Mouse (Mus musculus) gastrocnemius, adult 2 months (tissue): Measurements from ENCODE around the gene Cox6a1. TPM values are rescaled to one million over a fixed set of nuclear protein-coding genes. Genes with fewer than 3 reads are reported as not detected.
"Not testable (repeated sequence)": the region's sequence is repeated elsewhere in the genome, so short reads cannot be mapped to it uniquely, and the experiment has no call there.

Experiments used
- DNase-seq: peaks from one replicate; pipeline ENCODE4 v3.0.0; 2022
- H3K27ac ChIP-seq: fragments of 200-600 bp; 2 replicates; pipeline ENCODE4 v1.8.1; 2022; ENCODE audit warnings: mild to moderate bottlenecking
- H3K4me3 ChIP-seq: fragments of 200-600 bp; 2 replicates; pipeline ENCODE4 v1.8.1; 2022; ENCODE audit warnings: mild to moderate bottlenecking, moderate library complexity
- CTCF ChIP-seq: fragments of 200-600 bp; IDR thresholded peaks from 2 replicates; pipeline ENCODE4 v1.8.1; 2022; ENCODE audit warnings: antibody characterized with exemption, mild to moderate bottlenecking, moderate library complexity
- intact Hi-C: fragments of 180-260 bp; cut with DNase I; formaldehyde crosslinking; loops from one replicate; pipeline ENCODE4 v1.15.1; 2025
- long read RNA-seq, 2 experiments: library from polyadenylated mRNA; stranded (forward); transcript quantifications; one replicate each; pipeline ENCODE4 v2.0.0; 2021
- total RNA-seq, 2 experiments: library from RNA; stranded (reverse); gene quantifications; 2 replicates each; pipeline ENCODE4 v1.2.3; 2021

Gene Cox6a1
- total RNA-seq, result 10 to 100 TPM; 38.7 to 60.9 TPM
- long read RNA-seq, experiment 1, transcript Cox6a1-201 (3 exons, 571 nt), result major isoform, 48 of 51 reads
- long read RNA-seq, experiment 1, partial matches to known transcripts, result 0 of 51 reads
- long read RNA-seq, experiment 1, other reads (novel, unspliced or antisense), result 0 of 51 reads
- long read RNA-seq, experiment 2, transcript Cox6a1-201 (3 exons, 571 nt), result major isoform, 58 of 62 reads
- long read RNA-seq, experiment 2, partial matches to known transcripts, result 0 of 62 reads
- long read RNA-seq, experiment 2, other reads (novel, unspliced or antisense), result 2 of 62 reads

DNA sequence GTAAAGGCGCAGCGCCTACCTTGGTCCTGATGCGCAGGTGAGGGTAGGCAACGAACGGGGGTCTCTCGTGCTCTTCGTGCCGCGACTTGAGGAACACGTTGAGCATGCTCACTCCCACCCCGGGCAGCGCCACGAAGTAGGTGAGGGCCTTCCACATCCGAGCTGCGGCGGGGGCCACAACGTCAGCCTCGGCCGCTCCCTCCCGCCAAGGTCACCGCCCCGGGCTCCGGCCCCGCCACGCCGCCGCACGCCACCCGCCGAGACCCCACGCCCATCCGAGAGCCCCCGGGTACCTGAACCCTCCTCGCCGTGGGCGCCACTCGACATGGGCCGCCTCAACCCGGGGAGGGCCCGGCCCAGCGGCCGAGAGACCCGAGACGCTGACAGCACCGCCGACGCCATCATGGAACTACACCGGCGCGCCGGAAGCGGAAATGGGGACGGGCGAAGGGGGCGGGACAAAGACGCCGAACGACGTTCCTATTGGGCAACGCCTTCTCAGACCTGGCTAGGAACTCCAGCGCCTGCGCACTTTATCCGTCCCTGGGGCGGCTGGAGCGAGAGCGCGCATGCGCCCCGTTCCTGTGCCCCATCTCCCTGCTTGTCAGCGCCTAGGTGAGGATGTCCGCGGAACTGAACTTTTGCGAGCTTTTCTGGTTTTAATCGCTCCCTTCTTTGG is at the start of gene Cox6a1:
TSS of gene Cox6a1 (minus strand) at position 436 of the 679 bp plus-strand sequence.
- intact Hi-C loops, result loop anchor here (2.0 to 5.0 kb wide), 2 partner anchors 48 to 161 kb away; partner anchors contain the start of gene Dynll1
- peak within 1 kb of the TSS; percentile 98 for H3K27ac ChIP-seq
- DNase-seq, result peak; percentile 99
- H3K4me3 ChIP-seq, result peak within 1 kb of the TSS; percentile 96
- peak; percentile 9; the same call in 1 of the 2 replicates for TF ChIP-seq CTCF

DNA sequence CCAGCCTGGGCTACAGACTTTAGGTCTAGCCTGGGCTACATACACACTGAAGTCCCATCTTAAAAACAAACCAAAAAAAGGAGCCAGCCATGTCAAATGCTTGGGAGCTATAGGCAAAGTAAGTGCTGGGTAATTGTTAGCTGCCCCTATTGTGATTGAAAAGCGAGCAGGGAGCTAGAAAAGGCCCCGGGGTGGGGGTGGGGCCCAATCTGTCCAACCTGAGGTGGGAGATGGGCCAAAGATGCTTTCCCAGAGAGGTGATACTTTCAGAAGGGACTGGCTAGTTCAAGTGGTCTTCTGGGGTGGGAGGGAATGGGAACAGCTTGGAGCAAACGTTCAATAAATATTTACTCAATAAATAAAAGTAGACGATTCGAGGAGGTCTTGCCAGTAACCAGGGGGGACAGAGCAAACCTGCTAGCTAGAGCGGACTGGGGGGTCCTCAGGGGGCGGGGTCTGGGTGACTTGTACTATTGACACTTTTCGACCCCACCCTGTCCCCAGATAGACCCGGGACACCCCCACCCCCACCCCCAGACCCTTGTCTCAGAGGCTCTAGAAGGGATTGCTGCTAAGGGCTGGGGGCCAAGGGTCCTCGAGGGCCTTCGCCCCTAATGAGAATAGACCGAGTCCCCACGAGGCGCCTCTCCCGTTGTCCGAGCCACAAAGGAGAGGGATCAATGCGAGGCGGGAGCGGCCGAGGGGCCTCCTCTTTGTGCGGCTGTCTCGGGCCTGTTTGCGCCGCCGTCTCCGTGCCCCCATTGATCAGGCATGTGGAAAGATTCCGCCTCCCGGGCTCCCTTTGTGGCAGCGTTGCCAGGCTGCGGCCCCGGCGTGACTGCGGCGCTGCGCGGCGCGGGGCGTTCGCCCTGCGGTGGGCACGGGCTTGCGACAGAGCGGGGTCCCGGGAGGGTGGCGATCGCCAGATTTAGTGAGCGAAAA is 49.3 kb upstream of the Cox6a1 start:
- TF ChIP-seq CTCF, result no peak
- DNase-seq, result no peak
- H3K27ac ChIP-seq, result no peak overlapping the region
- peak overlapping the region; percentile 57 for H3K4me3 ChIP-seq
- intact Hi-C loops, result no loop called here

DNA sequence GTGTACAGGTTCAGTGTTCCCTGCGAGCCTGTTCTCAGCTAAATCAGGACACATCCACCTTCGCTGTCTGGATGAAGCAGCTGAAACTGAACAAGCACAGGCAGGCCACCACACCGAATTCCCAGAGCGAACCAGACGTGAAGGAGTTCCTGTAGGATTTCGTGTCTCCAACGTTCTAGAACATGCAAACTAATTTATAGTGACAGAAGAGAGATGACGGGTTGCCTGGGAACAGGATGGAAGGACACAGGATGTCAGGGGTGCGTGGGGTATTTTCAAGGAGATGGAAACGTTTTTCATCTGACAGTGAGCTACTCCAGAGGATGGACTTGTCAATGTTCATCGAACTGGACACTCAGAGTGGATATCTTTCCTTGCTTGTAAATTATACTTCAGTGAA is 47.9 kb upstream of the Cox6a1 start:
- TF ChIP-seq CTCF, result no peak
- Histone ChIP-seq H3K27ac (no peak overlapping the region), H3K4me3 (no peak overlapping the region)
- no peak for DNase-seq
- intact Hi-C loops, result no loop called here

DNA sequence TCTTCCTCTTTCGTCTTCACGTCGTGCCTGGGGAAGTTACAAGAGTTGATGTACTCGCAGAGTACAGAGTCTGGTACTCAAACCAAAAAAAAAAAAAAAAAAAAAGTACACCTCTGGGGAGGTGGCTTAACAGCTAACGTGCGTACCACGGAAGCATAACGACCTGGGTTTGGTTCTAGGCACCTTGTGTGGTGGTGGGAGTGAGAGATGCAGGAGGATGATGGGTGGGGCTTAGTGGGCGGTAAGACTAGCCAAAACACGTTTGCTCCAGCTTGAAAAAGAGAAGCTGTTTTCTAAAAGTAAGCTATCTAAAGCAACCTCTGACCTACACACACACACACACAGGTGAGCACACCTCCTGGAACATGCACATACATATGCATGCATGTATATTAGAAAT is 46.1 kb upstream of the Cox6a1 start:
- intact Hi-C loops, result no loop called here
- no peak for DNase-seq
- H3K27ac ChIP-seq, result no peak overlapping the region
- H3K4me3 ChIP-seq, result no peak overlapping the region
- no peak for TF ChIP-seq CTCF

DNA sequence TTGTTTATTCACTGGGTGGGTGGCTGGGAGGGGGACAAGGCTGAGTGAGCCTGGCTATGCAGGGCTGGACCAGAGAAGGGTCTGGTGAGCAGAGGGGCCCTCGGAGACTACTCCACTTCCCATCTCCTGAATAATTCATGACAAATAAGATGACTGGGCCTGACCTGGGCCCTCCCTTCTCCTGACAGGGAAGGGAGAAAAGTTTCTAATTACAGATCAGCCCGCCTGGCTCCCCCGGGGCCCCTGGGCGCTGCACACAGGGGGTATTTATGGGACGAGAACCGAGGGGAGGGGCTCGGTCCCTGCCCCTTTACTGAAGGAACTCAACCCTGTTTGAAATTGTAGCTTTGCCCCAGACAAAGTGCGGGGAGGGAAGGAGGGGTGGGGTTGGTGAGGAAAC is 45.4 kb upstream of the Cox6a1 start:
- H3K27ac ChIP-seq, result no peak overlapping the region
- H3K4me3 ChIP-seq, result no peak overlapping the region
- no peak for TF ChIP-seq CTCF
- DNase-seq, result no peak
- intact Hi-C loops, result no loop called here

DNA sequence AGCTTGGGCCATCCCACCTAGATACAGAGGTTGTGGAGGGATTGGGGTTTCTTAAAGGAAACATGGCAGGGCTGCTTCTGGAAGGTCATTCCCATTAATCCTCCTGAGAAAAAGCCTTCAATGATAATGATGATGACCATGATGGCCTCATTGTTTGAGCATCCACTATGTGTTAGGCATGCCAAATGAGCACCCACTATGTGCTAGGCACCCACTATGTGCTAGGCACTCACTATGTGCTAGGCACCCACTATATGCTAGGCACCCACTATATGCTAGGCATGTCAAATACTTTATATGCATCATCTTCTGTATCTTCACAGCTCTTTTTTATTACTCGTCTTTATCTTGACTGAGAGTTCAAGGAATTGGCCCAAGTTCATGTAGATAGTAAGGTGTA is 44.2 kb upstream of the Cox6a1 start:
- no peak overlapping the region for H3K27ac ChIP-seq
- H3K4me3 ChIP-seq, result no peak overlapping the region
- no peak for DNase-seq
- intact Hi-C loops, result no loop called here
- no peak for TF ChIP-seq CTCF

DNA sequence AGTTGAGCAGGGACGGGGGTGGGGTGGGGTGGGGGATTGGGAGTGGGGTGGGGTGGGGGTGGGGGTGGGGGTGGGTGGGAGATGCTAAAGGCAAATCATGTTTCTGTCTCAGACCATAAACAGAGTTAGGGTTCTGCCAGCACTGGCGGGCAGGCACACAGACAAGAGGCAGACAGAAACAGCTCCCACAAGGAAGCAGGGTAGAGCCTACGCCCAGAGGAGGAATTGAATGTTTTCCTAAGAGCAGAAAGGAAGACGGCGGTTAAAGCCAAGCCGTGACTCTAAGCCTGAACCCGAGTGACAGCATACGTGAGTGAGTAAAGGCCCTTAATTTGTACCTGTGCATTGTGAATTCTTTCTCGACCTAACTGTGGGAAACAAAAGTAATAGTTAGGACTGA is 43.2 kb upstream of the Cox6a1 start:
- no peak overlapping the region for H3K4me3 ChIP-seq
- TF ChIP-seq CTCF, result no peak
- H3K27ac ChIP-seq, result no peak overlapping the region
- intact Hi-C loops, result no loop called here
- DNase-seq, result no peak

DNA sequence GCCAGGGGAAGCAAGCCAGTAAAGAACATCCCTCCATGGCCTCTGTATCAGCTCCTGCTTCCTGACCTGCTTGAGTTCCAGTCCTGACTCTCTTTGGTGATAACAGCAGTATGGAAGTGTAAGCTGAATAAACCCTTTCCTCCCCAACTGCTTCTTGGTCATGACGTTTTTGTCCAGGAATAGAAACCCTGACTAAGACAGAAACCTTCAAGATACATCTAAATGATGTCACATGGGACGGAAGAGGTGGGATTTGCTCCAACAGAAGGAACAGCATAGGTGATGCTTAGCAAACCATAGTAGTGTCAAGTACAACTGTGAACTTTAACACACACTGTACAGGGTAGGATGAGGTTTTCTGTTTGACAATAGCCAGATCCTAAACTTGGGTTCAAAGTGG is 30.1 kb upstream of the Cox6a1 start:
- DNase-seq, H3K27ac ChIP-seq, H3K4me3 ChIP-seq, intact Hi-C loops: not testable (repeated sequence)

DNA sequence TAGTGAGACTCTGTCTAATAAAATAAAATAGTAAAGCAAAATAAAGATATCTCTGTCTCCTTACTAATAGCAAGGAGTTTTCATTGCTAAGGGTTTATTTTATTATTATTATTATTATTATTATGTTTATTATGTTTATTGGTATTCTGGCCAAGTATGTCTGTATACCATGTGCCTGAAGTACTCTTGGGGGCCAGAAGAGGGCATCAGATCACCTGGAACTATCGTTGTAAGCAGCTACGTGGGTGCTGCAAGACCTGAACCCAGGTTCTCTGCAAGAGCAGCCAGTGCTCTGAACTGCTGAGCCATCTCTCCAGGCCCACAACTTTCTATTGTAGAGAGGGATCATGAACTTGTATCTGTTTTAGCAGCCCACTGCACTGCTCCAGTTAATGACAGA is 26.7 kb upstream of the Cox6a1 start:
- Histone ChIP-seq H3K4me3 (no peak overlapping the region), H3K27ac (no peak overlapping the region)
- intact Hi-C loops, result no loop called here
- TF ChIP-seq CTCF, result no peak
- no peak for DNase-seq

DNA sequence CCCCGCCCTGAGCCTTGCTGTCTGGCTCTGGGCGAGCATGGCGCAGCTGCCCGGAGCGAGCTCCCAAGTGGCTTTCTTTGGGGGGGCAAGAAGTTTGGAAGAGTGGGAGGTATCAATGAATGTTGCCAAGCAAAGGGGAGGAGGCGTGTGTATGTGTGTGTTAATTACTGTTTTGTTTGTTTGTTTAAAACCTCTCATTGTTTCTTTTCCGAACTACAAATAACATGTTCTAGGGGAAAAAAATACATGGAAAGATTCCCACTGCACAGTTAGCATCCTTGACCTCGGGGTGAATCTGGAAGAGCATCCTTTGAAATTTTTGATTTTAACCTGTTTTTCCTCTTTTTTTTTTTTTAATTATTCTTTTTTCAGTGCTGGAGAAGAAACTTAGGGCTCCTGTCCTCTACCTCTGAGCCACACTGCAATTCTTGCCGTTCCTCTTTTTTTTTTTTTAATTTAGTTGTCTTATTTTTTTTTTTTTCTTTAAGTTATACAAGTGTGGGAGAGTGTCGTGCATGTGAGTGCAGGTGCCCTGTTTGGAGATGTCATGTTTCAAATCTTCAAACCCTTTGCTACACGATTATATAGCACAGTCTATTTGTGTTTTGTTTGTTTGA is 25.5 kb upstream of the Cox6a1 start:
- TF ChIP-seq CTCF, result no peak
- no peak overlapping the region for H3K4me3 ChIP-seq
- no peak for DNase-seq
- intact Hi-C loops, result no loop called here
- H3K27ac ChIP-seq, result no peak overlapping the region

DNA sequence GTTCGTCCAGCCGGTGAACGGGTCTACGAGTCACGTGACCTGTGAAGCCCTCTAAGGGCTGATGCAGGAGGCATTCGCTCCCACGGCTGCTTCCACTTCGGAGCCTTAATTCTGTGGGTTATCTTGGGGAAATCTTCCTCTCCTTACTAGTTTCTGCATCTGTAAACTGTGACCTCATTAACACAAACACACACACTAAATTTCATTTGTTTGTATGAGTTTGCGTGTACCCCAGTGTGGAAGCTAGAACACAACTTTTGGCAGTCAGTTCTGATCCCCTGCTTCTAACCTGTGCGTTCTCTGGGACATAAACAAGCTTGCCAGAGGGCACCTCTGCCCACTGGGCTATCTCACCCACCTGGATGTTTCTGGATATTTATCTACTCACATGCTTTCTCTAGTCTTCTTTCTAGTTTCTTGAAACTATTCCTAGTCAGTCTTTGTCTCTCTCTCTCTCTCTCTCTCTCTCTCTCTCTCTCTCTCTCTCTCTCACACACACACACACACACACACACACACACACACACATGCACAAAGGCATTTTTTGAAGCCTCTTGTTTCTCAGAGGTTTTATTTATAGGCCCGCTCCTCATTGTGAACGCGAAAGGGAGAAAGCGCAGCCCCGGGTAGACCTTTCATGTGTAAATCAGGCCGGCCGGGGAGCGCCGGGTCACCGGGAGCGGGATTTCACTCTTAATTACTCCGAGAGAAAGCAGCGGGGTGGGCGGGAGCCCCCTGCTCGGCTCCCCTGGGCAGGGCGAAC is 24.8 kb upstream of the Cox6a1 start:
- H3K4me3 ChIP-seq, result no peak overlapping the region
- DNase-seq, result no peak
- intact Hi-C loops, result no loop called here
- TF ChIP-seq CTCF, result no peak
- no peak overlapping the region for H3K27ac ChIP-seq

DNA sequence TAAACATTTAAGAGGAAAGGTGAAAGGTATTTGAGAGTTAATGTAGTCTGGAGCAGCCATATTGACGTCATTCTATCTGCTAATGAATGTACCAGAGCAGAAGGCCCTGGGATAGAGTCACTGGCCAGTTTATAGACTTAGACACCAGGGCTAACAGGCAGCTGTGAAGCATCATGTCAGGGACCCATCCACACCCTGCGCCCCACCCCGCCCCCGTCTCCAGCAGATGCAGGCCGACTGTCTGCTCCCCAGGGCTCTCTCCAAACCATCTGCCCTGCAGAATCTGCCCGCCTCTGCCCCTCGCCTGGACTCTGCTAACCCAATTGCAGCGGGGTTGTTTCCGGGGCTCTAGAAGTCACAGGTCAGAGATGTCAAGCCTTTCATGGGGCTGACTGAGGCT is 23.0 kb upstream of the Cox6a1 start:
- no peak for DNase-seq
- Histone ChIP-seq H3K27ac (no peak overlapping the region), H3K4me3 (no peak overlapping the region)
- no peak for TF ChIP-seq CTCF
- intact Hi-C loops, result no loop called here
